Mouse (Mus musculus) spleen, embryonic (tissue): ENCODE measurements around the gene Rmdn2.

Experiments used
- CTCF ChIA-PET: fragments of 350-600 bp; sonication (Branson Sonifier 250); formaldehyde crosslinking; loops from one replicate; lab custom pipeline; 2022; lab: Charles Lee

Rmdn2 gene

DNA sequence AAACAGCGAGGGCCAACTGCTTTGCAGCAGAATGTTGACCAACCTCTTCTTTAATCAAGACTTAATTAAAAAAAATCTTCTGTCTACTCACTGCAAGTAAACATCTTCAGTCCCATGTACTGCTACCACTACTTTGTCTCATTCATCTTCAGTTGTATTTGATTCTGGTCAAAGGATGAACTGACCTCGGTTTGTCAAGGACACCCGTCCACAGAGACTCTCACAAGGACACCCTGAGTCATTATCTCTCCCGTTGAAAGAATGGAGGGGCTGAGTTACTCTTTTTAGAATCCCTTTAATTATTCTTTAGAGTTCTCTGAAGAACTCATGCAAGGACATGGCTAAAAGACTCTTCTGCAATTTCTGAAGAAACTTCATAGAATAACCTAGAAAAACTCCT, at the start of gene Rmdn2:
TSS of gene Rmdn2 (plus strand) at position 319 of the 400 bp plus-strand sequence.
- CTCF ChIA-PET: no interaction called here

DNA sequence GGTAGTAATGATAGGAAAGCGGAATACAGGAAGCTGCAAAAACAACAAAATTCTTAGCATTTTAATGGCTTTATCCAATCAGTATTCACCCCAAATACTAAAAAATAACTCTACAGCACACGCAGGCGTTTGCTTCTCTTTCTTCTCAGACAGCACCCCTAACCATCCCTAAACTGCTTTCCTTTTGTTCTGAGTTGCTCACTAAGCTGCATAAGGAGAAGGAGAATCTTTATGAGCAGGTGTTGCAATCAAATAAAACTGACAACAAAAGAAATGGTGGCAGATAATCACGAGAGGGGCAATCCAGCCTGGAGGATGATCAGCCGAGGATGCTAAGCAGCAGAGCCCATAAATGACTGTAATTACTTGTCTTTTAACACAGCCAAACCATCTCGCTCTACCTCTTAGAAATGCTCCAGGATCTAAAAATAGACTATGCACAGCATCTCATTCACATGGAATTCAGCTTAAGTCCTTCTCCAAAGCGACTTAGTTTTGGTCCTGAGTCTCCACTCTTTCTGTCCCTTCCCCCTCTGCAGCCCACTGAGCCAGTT, 48.5 kb upstream of the Rmdn2 start:
- CTCF ChIA-PET: interaction anchor here (0.8 kb wide), 1 partner anchor 1097 kb away, joined by 3 read pairs; no protein-coding TSS in a partner anchor

DNA sequence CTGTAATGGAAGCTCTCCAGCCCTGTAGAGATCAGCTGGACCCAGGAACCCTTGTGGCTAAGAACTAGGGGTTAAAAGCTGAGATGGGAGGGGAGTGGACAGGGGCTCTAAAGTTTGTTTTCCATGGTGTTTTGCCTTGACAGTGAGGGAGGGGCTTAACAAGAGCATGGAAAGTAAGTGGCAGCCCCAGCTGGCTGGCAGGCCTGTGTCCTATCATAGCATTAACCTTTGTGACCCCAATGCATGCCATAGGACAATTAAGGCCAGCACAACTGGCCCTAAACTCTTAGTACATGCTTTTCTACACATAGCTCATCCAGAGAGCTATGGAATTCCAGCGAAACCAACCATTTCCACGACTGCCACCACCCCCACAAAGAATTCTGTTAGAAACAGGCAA, 47.9 kb upstream of the Rmdn2 start:
- CTCF ChIA-PET: interaction anchor here (0.8 kb wide), 1 partner anchor 1098 kb away, joined by 3 read pairs; no protein-coding TSS in a partner anchor

DNA sequence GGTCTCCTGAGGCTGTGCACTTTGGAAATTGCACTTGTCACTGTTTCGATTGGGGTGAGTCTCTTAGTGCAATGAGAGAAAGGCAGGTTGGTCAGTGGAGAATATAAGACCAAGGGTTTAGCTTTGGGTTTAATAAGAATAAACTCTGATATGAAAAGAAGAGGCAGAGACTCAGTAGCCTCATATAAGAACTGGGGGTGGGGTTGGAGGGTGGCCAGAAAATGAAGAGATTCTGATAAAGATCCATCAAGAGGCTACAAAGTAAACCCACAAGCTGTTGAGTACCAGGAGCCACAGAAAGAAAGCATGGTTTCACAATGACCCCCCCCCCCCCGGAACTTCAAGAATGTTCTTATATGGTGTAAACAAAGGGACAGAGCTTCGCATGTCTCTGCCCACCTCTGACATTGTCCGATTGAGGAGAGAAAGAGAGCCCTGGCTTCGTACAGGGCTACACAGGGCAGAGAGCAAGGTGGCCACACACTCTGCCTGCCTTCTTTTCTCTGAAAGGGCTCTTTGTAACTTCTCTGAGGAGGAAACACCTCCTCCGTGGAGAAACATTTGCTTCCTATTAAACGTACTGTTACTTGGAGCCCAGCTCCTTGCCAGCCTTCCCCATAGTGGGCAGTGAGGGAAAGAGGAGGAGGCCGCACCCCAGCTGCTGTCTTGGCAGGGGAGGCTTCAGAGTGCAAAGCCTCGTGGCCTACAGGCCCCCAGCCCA, 46.3 kb upstream of the Rmdn2 start:
- CTCF ChIA-PET: no interaction called here

DNA sequence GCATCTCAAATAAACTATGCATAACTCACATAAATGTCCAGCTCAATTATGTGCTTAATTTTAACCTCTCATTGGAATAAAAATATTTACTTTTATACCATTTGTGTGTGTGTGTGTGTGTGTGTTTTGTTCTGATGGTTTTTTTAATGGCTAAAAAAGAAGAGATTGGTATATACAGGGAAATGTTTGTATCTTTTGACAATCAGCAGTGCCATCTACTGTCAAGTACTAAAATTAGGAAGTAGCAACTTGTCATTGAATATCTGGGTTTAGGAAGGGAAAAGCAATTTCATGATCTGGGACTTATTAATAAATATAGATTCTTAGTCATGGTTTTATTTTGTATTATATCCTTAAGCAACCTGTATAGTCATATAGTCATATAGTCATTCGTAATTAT, 43.3 kb upstream of the Rmdn2 start:
- CTCF ChIA-PET: interaction anchor here (0.5 kb wide), 1 partner anchor 1398 kb away, joined by 13 read pairs; no protein-coding TSS in a partner anchor

DNA sequence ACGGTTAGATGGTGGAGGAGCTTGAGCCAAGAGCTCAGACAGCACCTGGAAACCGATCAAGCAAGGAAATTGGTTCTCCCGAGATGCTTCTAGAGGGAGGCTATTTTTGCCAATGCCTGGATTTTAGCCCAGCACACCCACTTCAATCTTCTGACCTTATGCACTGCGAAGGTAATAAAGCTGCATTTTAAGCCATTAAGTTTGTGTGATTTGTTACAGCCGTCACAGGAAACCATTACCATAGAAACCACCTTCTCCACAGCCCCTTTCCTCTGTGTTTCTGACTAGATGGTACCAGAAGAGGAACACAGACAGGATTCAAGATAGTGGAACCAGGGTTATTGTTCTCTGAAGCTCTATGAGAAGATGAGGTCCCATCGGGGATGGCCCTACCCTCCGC, 33.3 kb upstream of the Rmdn2 start:
- CTCF ChIA-PET: no interaction called here

DNA sequence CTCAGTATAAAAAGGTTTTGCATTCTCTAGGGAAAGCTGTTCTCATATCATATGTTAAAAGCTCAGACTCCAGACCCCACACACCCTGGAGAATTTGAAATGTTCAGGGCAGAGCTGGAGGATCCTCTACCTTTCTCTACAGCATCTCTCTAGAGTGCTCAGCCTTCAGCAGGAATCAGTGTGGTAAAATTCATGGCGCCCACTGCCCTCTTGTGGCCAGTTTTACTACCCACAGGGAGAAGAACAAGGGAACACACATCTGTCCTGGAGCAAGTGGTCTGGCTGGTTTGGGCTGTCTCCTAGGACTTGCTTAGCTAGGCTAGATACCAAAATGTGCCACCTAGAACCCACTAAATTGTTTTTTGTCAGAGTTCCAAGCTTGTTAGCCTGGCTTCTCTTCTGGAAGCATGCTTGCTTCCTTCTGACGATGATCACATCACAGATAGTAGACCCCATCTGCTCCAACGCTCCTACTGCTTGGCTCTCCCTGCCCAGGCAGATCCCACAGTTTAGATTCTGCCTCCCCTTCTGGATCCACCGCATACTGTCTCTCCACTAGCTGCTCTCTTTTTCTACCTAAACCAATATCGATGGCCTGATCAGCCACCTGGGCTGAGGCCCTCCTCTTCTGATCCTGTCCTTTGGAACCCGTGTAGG, 31.3 kb upstream of the Rmdn2 start:
- CTCF ChIA-PET: no interaction called here

DNA sequence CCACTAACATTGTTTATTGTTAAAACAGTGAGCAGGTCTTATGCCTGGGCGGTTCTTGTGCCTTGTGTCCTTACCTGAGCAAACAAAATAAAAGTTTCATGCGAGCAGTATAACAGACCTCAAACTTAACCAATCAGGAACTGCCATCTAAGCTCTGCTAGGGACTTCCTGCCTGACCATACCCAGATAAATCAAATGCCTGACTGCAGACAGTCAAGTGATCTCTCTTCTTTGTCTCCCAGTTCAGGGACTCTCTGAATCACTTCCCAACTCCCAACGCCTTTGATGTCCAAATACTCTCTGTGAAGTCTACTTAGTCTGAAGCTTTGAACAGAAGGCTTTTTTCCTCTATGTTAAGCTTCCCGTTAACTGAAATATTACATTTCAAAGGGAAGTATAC, 28.2 kb upstream of the Rmdn2 start:
- CTCF ChIA-PET: no interaction called here

DNA sequence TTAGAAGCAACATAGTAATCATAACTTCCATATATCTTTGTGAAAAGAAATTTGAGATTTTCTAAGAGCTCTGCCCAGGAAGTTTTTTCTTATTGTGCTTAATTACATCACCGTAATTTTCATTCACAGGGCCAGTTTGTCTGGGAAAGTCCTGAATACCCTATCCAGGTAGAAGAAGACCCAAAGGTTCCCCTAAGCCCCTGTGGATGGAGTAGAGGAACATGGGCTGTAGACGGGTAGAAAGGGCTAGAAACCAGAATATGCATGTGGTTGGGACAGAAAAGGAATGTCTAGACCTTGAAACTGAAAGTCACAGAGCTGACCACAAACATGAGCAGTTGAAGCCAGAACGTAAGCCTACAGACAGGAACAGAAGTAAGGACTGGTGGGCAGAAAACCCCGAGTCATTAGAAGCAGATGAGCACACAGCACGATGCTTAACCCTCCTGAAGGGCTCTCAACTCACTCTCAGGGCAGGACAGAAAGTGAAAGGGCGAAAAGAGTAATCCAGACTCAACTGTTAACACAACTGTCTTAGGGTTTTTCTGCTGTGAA, 27.3 kb upstream of the Rmdn2 start:
- CTCF ChIA-PET: no interaction called here

DNA sequence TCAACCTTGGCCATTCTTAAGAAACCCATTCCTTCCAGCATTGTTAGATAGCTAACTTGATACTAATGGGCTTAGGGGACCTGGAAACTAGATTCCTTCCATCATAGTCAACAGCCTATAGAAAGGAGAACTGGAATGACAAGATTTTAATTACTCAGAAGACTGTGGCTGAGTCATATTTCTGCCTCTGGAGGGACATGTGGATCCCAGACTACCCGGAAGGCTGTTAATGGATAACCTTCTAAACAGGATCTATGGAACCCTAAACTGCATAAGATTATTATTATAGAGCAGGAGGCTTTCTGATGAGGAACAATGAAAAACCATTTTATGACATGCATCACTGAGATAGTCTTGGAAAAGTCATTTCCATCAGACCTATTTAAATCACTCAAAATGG, 21.8 kb upstream of the Rmdn2 start:
- CTCF ChIA-PET: no interaction called here

DNA sequence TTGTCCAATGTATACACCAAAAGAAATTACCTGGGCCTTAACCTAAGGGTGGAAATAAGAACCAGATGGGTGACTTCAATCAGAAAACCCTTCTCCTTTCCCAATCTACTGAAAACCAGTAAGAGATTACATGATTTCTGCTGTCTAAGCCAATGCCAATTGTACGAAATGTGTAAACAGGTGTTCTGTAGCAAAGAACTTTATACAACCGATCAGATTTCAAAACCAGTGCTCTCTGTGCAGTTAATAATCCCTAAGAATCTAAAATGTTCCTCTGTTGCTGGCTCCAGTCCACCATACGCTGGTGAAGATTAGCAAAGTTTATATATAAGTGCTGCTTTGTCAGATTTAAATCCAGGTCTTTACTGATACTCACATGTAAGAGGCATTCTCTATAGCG, 15.7 kb upstream of the Rmdn2 start:
- CTCF ChIA-PET: no interaction called here

DNA sequence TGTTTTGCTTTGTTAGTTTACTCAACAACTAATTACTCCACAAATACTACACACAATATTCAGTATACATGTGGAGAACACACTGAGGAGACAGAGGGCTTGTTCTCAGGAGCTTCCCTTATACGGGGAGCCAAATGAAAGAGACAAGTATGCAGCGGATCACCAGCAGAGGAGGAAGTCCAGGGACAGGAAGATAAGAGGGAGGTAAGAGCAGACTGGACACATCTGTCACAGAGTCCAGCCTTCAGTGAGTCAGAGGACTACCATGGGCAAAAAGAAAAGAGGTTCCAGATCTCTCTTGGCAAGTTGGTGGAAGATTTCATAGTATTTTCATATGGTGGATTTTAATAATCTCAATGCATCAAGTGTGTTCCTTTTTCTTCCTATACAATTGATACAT, 13.5 kb upstream of the Rmdn2 start:
- CTCF ChIA-PET: no interaction called here

DNA sequence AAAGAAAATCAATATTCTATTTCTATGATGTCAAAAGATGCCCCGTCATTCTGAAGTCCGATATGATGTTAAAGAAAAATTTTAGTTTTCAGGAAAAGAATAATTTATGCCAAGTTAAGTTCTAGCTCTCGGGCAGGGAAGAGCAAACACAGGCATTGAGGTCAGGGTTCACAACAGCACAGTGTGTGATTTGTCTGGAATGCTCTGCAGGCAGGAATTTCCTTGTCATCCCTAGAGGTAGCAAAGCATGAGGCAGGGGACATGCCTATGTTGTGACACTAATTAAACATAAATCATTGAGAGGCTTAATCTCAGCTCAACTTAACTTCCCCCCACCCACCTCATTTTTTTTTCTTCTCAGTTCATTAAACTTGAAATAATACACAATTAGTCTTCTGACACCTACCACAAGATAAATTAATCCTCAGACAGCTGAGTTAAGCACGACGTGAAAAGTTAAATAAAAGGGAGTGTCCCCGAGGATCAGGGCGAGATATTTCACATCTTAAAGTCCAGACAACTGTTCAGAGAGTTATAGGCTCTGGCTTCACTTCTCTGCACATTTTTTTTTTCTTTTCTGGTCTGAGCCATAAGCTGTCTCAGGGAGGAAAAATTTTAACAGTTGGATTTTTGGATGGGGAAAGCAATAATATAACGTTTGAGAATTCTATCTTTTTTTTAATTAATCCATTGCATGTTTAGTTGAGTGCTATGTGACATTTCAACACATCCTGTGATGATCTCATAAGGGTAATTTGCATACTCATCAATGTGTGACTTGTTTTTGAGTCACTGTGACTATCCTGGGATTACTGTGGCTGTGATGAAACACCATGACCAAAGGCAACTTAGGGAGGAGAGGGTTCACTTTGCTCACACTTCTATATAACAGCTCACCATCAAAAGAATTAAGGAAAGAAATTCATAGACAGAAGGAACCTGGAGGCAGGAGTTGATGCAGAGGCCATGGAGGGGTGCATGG, 12.8 kb upstream of the Rmdn2 start:
- CTCF ChIA-PET: no interaction called here

DNA sequence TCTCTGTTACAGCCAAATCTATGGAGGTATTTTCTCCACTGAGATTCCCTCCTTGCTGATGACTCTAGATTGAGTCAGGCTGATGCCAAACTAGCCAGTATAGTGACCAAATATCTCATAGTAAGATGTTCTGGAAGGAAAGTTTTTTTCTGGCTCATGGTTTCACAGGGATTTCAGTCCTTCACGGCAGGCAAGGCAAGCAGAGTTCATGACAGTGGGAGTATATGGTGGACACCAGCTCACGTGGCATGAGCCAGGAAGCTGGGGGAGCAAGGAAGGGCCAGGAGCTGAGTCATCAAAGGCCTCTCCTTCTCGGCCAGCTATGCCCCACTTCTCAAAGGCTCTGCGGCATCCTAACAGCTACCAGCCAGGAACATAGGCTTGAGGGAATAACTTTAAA, 11.6 kb upstream of the Rmdn2 start:
- CTCF ChIA-PET: no interaction called here

DNA sequence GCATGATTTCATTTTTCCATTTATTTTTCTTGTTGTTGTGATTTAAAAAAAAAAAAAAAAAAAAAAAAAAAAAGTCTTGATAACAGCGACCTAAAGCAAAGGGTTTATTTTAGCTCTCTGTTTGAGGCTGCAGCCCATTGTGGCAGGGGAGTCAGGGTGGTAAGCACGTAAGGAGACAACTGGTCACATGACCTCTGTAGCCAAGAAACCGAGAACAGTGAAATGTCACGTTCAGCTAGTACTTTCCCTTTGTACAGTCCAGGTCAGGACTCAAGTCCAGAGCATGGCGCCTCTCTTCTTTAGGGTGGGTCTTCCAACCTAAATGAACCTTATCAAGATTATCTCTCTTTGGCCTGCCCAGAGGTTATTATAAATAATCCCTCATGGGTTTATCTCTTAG, 9.3 kb upstream of the Rmdn2 start:
- CTCF ChIA-PET: interaction anchor here (0.6 kb wide), 1 partner anchor 173 kb away, joined by 5 read pairs; no protein-coding TSS in a partner anchor

DNA sequence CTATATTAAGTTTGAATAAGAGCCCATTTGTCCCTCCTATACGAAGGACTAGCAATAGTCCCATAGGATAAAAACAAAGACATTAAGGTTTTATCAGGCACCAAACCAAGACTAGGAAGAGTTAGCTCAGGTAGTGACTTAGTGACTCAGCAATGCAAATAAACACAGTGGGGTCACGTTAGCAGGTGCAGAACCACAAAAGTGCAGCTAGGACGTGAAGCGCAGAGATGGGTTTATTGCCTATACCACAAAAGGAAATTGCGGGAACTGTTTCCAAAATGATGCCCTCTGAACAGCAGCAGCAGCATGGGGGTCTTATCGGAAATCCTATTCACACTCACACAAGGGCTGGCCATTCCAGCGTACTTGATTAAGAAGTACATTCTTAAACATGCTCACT, 8.2 kb upstream of the Rmdn2 start:
- CTCF ChIA-PET: no interaction called here

DNA sequence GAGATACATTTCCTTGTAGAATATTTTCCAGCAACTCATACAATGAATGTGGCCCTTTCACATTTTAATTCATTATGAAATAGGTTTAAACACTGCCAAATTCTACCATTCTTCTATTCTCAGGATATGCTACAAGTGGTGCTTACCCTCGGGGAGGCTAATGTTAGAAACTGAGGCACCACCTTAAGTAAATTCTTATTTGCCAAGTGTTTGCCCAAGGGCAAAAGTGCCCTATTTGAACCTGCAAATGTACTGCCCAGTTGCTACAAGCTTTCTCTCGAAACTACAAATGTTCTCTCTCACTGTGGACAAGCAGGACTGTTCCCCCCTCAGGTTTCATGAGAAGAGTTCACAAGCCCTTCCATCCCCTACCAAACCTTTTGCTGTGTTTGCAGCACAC, 5.9 kb upstream of the Rmdn2 start:
- CTCF ChIA-PET: no interaction called here

DNA sequence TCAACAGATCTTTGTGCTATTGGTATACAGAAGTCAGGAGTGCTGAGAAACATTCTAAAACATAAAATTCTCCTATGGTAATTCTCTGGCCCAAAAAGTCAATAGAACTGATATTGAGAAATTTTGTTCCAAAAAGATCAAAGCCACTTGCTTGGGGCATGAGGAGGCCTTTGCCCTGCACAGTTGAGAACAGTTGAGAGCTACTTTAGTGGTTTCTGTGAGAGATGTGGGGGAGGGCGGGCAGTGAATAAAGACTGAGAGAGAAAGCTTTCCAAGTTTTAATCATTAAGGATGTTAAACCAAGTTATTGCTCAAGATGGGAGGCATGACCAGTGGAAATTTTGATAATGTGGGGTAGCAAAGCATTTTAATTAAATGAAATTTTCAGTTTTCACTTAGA, 2.0 kb upstream of the Rmdn2 start:
- CTCF ChIA-PET: no interaction called here

DNA sequence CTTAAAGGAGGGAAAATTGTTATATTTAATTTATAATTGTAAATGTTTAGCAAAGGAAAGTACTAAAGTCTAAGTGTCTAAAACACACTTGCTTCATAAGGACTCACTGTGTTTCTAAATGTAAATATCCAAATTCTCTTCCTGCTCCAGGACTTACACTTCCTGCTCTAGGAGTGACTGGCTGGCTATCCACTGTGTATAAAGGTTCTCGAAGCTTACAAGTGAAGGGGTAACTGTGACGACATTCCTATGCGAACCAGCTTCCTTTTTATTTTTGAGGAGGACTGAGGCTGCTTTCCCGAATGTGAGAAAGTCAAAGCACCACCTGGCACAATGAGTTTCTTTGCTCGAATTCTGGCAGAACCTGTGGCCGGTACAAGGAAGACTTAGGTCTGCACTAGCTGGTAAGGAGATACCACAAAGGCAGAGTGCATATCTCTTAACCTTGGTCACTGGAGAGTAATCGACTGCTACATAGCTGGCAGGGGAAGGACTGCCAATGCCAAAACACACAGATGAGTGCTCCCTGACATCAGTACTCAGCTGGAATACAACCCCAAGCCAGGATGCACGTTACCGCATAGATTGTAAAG, 1.4 kb upstream of the Rmdn2 start:
- CTCF ChIA-PET: interaction anchor here (0.6 kb wide), 1 partner anchor 619 kb away, joined by 5 read pairs; no protein-coding TSS in a partner anchor

DNA sequence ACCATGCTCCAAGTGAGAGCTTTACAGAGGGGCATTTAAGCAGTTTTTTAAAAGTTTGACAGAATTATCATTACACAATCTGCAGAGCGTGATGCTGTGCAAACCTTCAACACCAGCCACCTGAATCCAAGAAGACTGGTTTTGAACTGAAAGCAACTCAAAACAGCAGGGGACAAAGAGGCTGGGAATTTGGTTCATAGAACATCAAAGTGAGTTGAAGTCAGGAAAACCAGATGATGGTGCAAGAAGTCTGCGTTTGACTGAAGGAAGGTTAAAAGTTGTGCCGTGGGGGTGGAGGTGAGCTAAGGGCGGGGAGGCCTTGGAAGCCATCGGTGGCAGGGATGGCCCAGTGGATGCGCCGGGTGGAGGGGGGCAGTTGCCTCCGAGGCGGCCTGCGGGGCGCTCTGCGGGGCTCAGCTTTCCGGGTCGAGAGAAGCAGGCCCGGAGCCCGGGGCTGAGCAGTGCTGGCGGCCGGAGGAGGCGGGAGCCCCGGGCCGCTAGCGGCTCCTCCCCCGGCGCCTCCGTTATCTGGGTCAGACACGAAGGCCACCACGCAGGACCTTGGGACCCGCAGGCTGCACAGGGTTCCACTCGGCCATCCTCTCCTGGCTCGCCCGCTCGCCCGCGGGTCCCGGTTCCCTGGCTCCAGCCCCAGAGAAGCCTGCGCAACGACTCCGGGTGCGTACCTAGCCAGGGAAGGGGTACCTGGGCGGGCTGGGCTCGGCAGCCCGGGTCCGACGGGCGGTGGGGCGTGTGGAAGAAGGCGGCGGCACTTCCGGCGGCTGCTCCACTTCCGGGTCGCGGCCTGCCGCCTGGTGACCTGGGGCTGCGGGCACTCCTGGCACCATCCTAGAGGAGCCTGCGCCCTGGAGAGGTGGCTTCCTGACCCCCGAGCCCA, 3.3 kb downstream of the Rmdn2 start:
- CTCF ChIA-PET: no interaction called here
